Mouse (Mus musculus): Measurements from ENCODE around the gene Krtap6-1. TPM values are rescaled to one million over a fixed set of nuclear protein-coding genes. Genes with fewer than 3 reads are reported as not detected.

Gene Krtap6-1
- polyA plus RNA-seq (2017; shearing (Covaris generic)) = not detected

DNA sequence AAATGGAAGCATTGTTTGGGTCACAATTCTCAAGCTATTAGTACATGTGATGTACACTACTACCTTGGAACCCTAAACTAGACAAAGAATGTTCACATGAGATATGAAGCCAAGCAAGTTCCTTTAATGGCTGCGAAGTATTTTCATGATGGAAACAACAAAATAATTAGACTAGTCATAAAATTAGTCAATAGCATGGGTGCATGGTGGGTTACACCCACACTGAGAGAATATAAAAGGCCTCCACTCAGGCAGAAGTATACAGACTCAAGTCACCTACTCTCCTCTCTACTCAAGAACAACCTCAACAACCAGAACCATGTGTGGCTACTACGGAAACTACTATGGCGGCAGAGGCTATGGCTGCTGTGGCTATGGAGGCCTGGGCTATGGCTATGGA lies at the start of gene Krtap6-1:
Gene Krtap6-1, plus strand, starts transcription at position 301 of the 400 bp plus-strand sequence.

DNA sequence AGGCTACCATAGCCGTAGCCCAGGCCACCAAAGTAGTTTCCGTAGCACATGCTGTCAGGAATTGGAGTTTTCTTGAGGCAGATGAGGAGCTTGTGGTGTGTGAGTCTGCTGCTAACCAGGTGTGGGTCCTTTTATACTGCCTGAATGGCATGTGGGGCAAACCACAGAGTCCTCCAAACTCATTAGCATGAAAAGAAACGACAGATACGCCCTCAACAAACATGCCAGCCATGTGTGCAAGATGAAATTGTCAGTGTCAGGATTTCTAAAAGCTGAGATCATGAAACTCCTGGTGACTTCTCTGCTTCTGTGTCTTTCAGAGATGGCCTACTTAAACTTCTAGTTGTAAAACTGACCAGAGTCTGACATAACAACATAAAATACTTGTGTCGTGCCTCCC lies 20.8 kb upstream of the Krtap6-1 start, which contains the start of gene Krtap22-2:
Gene Krtap22-2, minus strand, starts transcription at position 101 of the 400 bp plus-strand sequence.

DNA sequence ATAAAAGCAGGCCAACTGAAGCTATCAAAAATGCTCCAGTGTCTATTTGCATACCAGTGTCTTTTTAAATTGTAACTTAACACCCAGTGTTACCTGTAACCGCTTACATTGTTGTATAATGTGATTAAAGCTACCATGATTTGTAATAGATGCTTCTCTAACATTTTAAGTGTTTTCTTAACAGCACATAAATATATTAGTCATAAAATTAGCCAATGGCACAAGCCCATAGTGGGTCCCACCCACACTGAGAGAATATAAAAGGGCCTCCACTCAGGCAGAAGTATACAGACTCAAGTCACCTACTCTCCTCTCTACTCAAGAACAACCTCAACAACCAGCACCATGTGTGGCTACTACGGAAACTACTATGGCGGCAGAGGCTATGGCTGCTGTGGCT lies 16.5 kb upstream of the Krtap6-1 start, which contains the start of gene Gm10229:
Gene Gm10229, plus strand, starts transcription at position 301 of the 400 bp plus-strand sequence.

DNA sequence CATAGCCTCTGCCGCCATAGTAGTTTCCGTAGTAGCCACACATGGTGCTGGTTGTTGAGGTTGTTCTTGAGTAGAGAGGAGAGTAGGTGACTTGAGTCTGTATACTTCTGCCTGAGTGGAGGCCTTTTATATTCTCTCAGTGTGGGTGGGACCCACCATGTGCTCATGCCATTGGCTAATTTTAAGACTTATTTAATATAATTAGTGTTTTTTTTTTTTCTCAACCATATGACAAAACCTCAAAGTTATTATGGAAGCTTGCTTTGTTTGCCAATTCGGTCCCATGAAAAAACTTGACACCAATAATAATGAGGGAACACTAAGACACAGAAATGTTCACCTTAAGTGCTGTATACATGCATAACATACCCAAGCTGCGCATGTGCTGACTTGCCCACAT lies 9.9 kb downstream of the Krtap6-1 start, which contains the start of gene Gm10228:
Gene Gm10228, minus strand, starts transcription at position 101 of the 400 bp plus-strand sequence.

DNA sequence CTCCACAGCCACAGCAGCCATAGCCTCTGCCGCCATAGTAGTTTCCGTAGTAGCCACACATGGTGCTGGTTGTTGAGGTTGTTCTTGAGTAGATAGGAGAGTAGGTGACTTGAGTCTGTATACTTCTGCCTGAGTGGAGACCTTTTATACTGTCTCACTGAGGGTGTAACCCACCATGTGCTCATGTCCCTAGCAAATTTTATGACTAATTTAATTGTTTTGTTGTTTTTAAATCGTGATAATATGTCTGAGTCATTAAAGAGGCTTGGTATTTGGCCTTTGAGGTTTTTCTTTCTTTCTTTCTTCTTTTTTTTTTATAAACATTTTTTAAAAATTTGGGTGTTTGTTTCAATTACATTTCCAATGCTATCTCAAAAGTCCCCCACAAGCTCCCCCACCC lies 16.3 kb downstream of the Krtap6-1 start, which contains the start of gene Krtap6-5:
Gene Krtap6-5, minus strand, starts transcription at position 101 of the 400 bp plus-strand sequence.

DNA sequence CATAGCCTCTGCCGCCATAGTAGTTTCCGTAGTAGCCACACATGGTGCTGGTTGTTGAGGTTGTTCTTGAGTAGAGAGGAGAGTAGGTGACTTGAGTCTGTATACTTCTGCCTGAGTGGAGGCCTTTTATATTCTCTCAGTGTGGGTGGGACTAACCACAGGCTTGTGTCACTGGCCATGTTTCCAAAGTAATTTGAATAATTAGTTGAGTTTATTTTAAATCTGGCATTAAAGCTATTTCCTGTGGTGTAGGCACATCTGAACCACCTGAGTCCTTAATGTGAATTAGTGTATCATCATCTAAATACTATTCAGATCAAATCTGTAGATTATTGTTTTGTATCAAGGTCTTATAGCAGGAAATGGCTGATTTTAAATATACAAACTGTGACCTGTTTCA lies 32.4 kb downstream of the Krtap6-1 start, which contains the start of gene 1110025L11Rik:
Gene 1110025L11Rik, minus strand, starts transcription at position 101 of the 400 bp plus-strand sequence.

Other genes with a start within 250 kb of the Krtap6-1 start
- not detected for gene Gm20741, start 219.5 kb upstream of the Krtap6-1 start, polyA plus RNA-seq (2017; shearing (Covaris generic))
- not detected for gene Krtap15, start 211.5 kb upstream of the Krtap6-1 start, polyA plus RNA-seq (2017; shearing (Covaris generic))
- not detected for gene Krtap14, start 205.6 kb upstream of the Krtap6-1 start, polyA plus RNA-seq (2017; shearing (Covaris generic))
- not detected for gene Krtap19-1, start 162.3 kb upstream of the Krtap6-1 start, polyA plus RNA-seq (2017; shearing (Covaris generic))
- not detected for gene Krtap19-2, start 157.4 kb upstream of the Krtap6-1 start, polyA plus RNA-seq (2017; shearing (Covaris generic))
- gene Krtap19-3, start 153.7 kb upstream of the Krtap6-1 start, polyA plus RNA-seq (2017; shearing (Covaris generic)) = not detected
- gene Krtap19-4, start 146.6 kb upstream of the Krtap6-1 start, polyA plus RNA-seq (2017; shearing (Covaris generic)) = not detected
- gene Krtap19-5, start 135.2 kb upstream of the Krtap6-1 start, polyA plus RNA-seq (2017; shearing (Covaris generic)) = not detected
- gene Krtap19-9b, start 99.4 kb upstream of the Krtap6-1 start, polyA plus RNA-seq (2017; shearing (Covaris generic)) = not detected
- not detected for gene Krtap16-3, start 68.8 kb upstream of the Krtap6-1 start, polyA plus RNA-seq (2017; shearing (Covaris generic))
- not detected for gene Krtap22-2, start 20.9 kb upstream of the Krtap6-1 start, polyA plus RNA-seq (2017; shearing (Covaris generic))
- not detected for gene Gm10229, start 16.4 kb upstream of the Krtap6-1 start, polyA plus RNA-seq (2017; shearing (Covaris generic))
- not detected for gene Gm10228, start 9.8 kb downstream of the Krtap6-1 start, polyA plus RNA-seq (2017; shearing (Covaris generic))
- gene Krtap6-5, start 16.2 kb downstream of the Krtap6-1 start, polyA plus RNA-seq (2017; shearing (Covaris generic)) = not detected
- gene 1110025L11Rik, start 32.3 kb downstream of the Krtap6-1 start, polyA plus RNA-seq (2017; shearing (Covaris generic)) = not detected
- not detected for gene Krtap6-3, start 52.3 kb downstream of the Krtap6-1 start, polyA plus RNA-seq (2017; shearing (Covaris generic))
- not detected for gene Gm6358, start 109.2 kb downstream of the Krtap6-1 start, polyA plus RNA-seq (2017; shearing (Covaris generic))
- gene Gm10061, start 119.4 kb downstream of the Krtap6-1 start, polyA plus RNA-seq (2017; shearing (Covaris generic)) = not detected
- not detected for gene Gm9789, start 126.3 kb downstream of the Krtap6-1 start, polyA plus RNA-seq (2017; shearing (Covaris generic))
- gene Gm7735, start 137.8 kb downstream of the Krtap6-1 start, polyA plus RNA-seq (2017; shearing (Covaris generic)) = not detected
- not detected for gene 1110057P08Rik, start 143.0 kb downstream of the Krtap6-1 start, polyA plus RNA-seq (2017; shearing (Covaris generic))
- not detected for gene Krtap20-2, start 174.2 kb downstream of the Krtap6-1 start, polyA plus RNA-seq (2017; shearing (Covaris generic))